Mouse (Mus musculus) G1E (cell line): ENCODE measurements around the gene Elmo2. TPM values are rescaled to one million over a fixed set of nuclear protein-coding genes. Genes with fewer than 3 reads are reported as not detected.

Source experiments
- ATAC-seq: 2 replicates; pipeline ENCODE4 v1.8.0; 2016; ENCODE audit warnings: mild to moderate bottlenecking; ENCODE audit not compliant: insufficient number of reproducible peaks, poor library complexity, low FRiP score, severe bottlenecking; ENCODE audit errors: extremely low read depth
- DNase-seq: peaks from one replicate; pipeline ENCODE4 v3.0.0; 2012; ENCODE audit warnings: low spot score
- H3K27me3 ChIP-seq: 2 replicates; pipeline ENCODE4 v1.6.1; 2012; ENCODE audit warnings: mild to moderate bottlenecking, low read length, inconsistent platforms; ENCODE audit not compliant: insufficient read depth
- H3K36me3 ChIP-seq: replicated peaks from 2 replicates; pipeline ENCODE3; 2012; ENCODE audit warnings: mild to moderate bottlenecking, inconsistent platforms
- H3K4me1 ChIP-seq: 2 replicates; pipeline ENCODE4 v1.6.1; 2012; ENCODE audit warnings: low read depth, low read length, inconsistent platforms, mixed read lengths; ENCODE audit not compliant: insufficient read depth
- H3K4me3 ChIP-seq: 2 replicates; pipeline ENCODE4 v1.5.1; 2012; ENCODE audit warnings: low read depth, mild to moderate bottlenecking, inconsistent platforms, low read length, moderate library complexity, mixed read lengths
- H3K9me3 ChIP-seq: replicated peaks from 2 replicates; pipeline ENCODE4 v1.6.1; 2012; ENCODE audit warnings: inconsistent platforms
- CTCF ChIP-seq: IDR thresholded peaks from 2 replicates; pipeline ENCODE4 v1.5.1; 2012; ENCODE audit warnings: low read depth, low read length, inconsistent platforms, mixed read lengths
- GATA1 ChIP-seq: IDR thresholded peaks from 2 replicates; pipeline ENCODE4 v1.6.1; 2012; ENCODE audit warnings: borderline replicate concordance, low read length, inconsistent platforms, mixed read lengths
- GATA2 ChIP-seq: IDR thresholded peaks from 2 replicates; pipeline ENCODE4 v1.6.1; 2012; ENCODE audit warnings: low read depth, low read length, inconsistent platforms, borderline replicate concordance
- POLR2AphosphoS5 ChIP-seq: IDR thresholded peaks from 2 replicates; pipeline ENCODE4 v1.6.1; 2012; ENCODE audit warnings: low read depth, low read length, inconsistent platforms; ENCODE audit not compliant: insufficient replicate concordance
- TAL1 ChIP-seq: conservative IDR thresholded peaks from 2 replicates; pipeline ENCODE4 v1.6.1; 2012; ENCODE audit warnings: low read depth, low read length, inconsistent platforms, mixed read lengths
- polyA plus RNA-seq: library from polyadenylated mRNA; stranded (reverse); fragments of >175 nt; gene quantifications from 2 replicates; pipeline ENCODE4 v1.2.3, GENCODE M21; 2012
- total RNA-seq, 2 experiments: library from RNA; stranded (forward) in 1 of 2; stranded (reverse) in 1 of 2; fragments of 200-1000 nt in 1 of 2; fragments of >200 nt in 1 of 2; fragmentation: Nextera tagmentation in 1 of 2; gene quantifications; 2 replicates each; pipeline ENCODE4 v1.2.3; 2014 to 2017

Elmo2 gene
- total and polyA plus RNA-seq, 3 experiments = 15.1 to 38.3 (median 17.7) TPM

- peaks cover 4% of the 10 kb centered on the region; the same call in 1 of the 2 replicates for H3K27me3 ChIP-seq
- TF ChIP-seq GATA2 = no peak
- TF ChIP-seq GATA1 = no peak
- TF ChIP-seq TAL1 = no peak
- TF ChIP-seq CTCF = no peak
- TF ChIP-seq POLR2AphosphoS5 = no peak
- no peak overlapping the region for H3K4me3 ChIP-seq
- no peak for DNase-seq
- ATAC-seq = peak; percentile 28; the same call in 1 of the 2 replicates
- peaks cover 4% of the 10 kb centered on the region for H3K4me1 ChIP-seq
- H3K9me3 ChIP-seq = no peaks in the 10 kb centered on the region
- H3K36me3 ChIP-seq = no peaks in the 10 kb centered on the region
These were observed 40.8 kb upstream of the Elmo2 start for GRCm38 (mm10) chr2:165367047-165367520.

DNA sequence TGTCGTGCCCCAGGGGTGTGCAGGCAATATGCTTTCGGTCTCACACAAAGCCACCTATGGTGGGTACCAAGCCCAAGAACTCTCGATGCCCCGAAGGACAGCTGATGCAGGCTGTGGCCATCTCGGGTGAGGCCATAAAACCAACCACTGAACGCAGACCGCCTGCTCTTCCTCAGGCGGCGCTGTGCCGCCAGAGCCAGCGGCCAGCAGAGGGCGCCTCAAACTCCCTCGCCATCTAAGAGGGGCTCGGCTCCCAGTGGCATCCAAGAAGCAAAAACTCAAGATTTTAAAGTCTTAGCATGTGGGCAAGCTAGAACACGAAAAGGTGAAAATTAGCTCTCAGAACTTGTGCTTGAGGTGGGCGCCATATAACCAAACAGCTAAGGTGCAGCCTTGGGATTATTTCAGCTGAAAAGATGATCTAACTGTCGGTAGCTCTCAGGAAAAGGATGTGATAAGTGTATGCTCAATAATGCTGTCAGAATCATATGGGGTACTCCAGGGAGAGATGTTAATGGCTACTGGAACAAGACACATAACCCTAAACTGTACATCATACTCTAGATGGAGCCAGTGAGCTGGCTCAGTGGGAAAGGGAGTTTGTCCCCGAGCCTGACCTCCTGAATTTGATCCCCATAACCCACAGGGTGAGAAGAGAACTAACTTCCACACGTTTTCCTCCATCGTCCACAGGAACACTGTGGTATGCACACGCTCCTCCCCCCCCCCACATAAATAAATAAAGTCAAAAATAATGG lies 38.2 kb upstream of the Elmo2 start:
- H3K9me3 ChIP-seq = no peaks in the 10 kb centered on the region
- H3K4me3 ChIP-seq = no peak overlapping the region
- H3K27me3 ChIP-seq = peaks cover 4% of the 10 kb centered on the region; the same call in 1 of the 2 replicates
- no peaks in the 10 kb centered on the region for H3K36me3 ChIP-seq
- TF ChIP-seq GATA1 (no peak), TAL1 (no peak), GATA2 (no peak), POLR2AphosphoS5 (no peak), CTCF (no peak)
- DNase-seq (no peak), ATAC-seq (no peak)
- H3K4me1 ChIP-seq = peaks cover 4% of the 10 kb centered on the region

DNA sequence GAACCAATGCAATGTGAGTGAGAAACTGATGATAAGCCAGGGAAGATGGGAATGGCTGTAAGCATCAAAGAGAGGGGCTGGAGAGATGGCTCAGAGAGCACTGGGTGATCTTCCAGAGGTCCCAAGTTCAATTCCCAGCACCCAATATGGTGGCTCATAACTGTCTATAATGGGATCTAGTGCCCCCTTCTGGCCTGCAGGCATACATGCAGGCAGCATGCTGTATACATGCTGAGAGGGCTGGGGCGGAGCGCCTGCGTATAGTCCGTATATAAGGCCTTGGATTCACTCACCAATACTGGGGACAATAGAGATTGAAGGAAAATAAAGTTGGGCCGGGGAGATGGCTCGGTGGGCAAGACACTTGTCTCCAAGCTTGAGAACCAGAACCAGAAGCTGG lies 37.0 kb upstream of the Elmo2 start:
- H3K27me3 ChIP-seq = 0 out of 2 replicates have a peak, but pooled peaks cover 1% of the 10 kb centered on the region
- DNase-seq (no peak), ATAC-seq (no peak)
- H3K36me3 ChIP-seq = no peaks in the 10 kb centered on the region
- TF ChIP-seq POLR2AphosphoS5 = no peak
- H3K4me1 ChIP-seq = peaks cover 4% of the 10 kb centered on the region
- no peaks in the 10 kb centered on the region for H3K9me3 ChIP-seq
- no peak overlapping the region for H3K4me3 ChIP-seq

DNA sequence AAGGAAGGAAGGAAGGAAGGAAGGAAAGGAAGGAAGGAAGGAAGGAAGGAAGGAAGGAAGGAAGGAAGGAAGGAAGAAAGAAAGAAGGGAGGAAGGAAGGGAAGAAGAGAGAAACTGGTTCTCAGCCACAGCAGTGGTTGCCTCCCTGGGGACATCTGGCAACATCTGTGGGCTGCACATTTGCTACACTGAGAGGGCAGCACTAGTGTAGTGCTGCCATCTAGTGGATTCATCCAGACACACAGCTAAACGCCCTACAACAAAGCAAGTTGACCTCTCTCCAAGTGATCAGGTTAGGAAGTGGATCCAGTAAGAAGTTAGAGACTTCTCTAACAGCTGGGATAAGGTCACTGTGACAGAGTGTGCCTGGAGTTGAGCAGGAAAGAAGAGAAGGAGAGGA lies 34.6 kb upstream of the Elmo2 start:
- H3K4me1 ChIP-seq = no peaks in the 10 kb centered on the region
- DNase-seq (peak; percentile 43), ATAC-seq (peak; percentile 54)
- no peaks in the 10 kb centered on the region for H3K27me3 ChIP-seq
- H3K4me3 ChIP-seq = no peak overlapping the region
- TF ChIP-seq TAL1 (no peak), CTCF (peak; percentile 70)
- H3K9me3 ChIP-seq = peaks cover 3% of the 10 kb centered on the region; the same call in 1 of the 2 replicates
- H3K36me3 ChIP-seq = no peaks in the 10 kb centered on the region

DNA sequence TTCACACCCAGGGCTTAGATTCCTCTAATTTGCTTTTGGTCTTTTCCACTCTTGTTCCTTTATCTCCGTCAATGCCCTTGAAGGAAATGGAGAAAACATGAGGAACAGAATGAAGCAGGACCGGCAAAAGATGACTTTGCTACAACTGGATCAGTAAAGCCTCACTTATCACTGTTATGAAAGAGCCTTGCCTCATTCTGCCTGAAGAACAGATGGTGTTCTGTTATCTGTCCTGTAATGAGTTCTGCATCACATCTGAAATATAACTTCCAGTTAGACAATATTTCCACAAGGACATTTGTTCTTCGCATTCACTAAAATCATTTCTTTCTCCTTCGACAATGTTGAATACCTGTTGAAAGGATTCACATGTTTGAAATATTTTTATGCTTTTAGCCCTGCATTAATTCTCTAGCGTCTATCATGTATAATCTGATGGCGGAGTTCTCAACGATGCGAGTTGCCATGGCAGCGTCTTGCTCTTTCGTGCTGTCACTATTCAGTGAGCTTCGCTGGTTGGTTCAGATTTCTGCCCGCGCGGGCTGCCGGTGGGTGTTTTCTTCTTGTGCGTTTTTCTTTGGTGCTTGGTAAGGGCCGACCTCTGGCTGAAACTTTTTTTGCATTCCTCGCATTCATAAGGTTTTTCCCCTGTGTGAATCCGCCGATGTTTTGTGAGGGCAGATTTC lies 25.7 kb upstream of the Elmo2 start:
- TF ChIP-seq GATA1 = no peak
- Histone ChIP-seq H3K4me3 (no peak overlapping the region), H3K9me3 (peaks cover 32% of the 10 kb centered on the region), H3K4me1 (no peaks in the 10 kb centered on the region), H3K36me3 (no peaks in the 10 kb centered on the region), H3K27me3 (no peaks in the 10 kb centered on the region)
- no peak for ATAC-seq
- no peak for DNase-seq

- Histone ChIP-seq H3K4me1 (no peaks in the 10 kb centered on the region), H3K4me3 (no peak overlapping the region), H3K36me3 (no peaks in the 10 kb centered on the region), H3K9me3 (peaks cover 26% of the 10 kb centered on the region), H3K27me3 (0 out of 2 replicates have a peak, but pooled peaks cover 3% of the 10 kb centered on the region)
- no peak for TF ChIP-seq GATA1
- no peak for TF ChIP-seq TAL1
- TF ChIP-seq POLR2AphosphoS5 = no peak
- TF ChIP-seq GATA2 = no peak
- TF ChIP-seq CTCF = no peak
- ATAC-seq = no peak
- DNase-seq = no peak
These were observed 23.2 kb upstream of the Elmo2 start for GRCm38 (mm10) chr2:165349466-165349865.

DNA sequence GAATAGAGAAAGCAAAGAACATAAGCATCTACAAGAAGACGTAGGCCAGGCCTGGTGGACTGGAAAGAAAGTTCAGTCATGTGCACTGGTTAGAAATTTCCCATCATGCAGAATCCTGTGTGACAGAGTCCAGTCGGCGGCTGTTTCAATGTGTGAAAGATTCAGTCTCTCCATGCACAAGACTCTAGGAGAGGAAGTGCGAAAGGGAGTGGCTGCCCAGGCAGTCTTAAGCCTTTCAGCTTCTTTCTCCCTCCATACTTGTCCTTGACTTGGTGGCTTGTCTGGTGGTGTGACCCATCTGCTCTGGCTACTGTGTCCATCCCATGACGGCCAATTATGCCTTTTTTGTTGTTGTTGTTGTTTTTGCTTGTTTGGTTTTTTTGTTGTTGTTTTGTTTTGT lies 19.9 kb upstream of the Elmo2 start:
- 0 out of 2 replicates have a peak, but pooled peaks cover 4% of the 10 kb centered on the region for H3K27me3 ChIP-seq
- no peak overlapping the region for H3K4me3 ChIP-seq
- ATAC-seq (no peak), DNase-seq (no peak)
- TF ChIP-seq TAL1 = no peak
- no peak for TF ChIP-seq CTCF
- TF ChIP-seq POLR2AphosphoS5 = no peak
- TF ChIP-seq GATA1 = no peak
- TF ChIP-seq GATA2 = no peak
- H3K9me3 ChIP-seq = peaks cover 3% of the 10 kb centered on the region; the same call in 1 of the 2 replicates
- no peaks in the 10 kb centered on the region for H3K36me3 ChIP-seq
- H3K4me1 ChIP-seq = no peaks in the 10 kb centered on the region
